Mouse (Mus musculus) mesoderm, embryonic 11.5 days (tissue): Measurements from ENCODE around the gene Klk1b26.
"Not testable (repeated sequence)": the region's sequence is repeated elsewhere in the genome, so short reads cannot be mapped to it uniquely, and the experiment has no call there.

Source experiments
- DNase-seq: peaks from one replicate; pipeline ENCODE4 v3.0.0-alpha.2; 2012; ENCODE audit warnings: low read depth, low spot score

Gene Klk1b26

DNA sequence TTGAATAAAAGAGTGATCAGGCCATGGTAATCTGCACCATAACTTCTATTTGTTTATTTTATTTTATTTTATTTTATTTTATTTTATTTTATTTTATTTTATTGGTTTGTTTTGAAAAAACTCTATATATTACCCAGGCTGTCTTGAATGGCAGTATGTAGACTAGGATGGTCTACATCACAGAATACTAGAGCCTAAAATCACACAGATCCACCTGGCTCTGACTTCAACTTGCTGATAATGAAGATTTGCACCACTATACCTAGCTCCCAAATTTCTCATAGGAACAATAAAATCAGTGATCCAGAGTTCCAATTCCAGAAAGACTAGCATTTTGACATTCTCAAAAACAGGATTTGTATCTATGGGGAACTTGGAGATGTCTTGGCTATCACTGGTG is at the start of gene Klk1b26:
TSS of gene Klk1b26 (plus strand) at position 301 of the 400 bp plus-strand sequence.
- not testable (repeated sequence) for DNase-seq

DNA sequence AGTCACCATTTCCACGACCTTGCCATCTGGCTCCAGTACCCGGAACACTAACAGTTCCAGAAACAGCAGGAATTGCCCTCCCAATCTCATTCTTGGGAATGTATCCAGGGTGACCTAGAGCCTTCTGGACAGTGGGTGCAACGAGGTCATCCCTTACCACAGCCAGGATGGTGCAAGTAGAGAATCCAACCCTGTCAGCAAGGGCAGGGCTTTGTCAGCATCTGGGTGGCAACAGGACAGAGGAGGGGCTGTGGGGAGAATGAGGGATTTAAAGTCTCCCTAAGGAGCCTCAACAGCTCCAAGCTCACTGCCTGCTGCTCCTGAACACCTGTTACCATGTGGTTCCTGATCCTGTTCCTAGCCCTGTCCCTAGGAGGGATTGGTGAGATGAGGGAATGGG is 45.5 kb upstream of the Klk1b26 start, which contains the start of gene Klk1b1:
TSS of gene Klk1b1 (plus strand) at position 301 of the 400 bp plus-strand sequence.
- no peak for DNase-seq

- DNase-seq = no peak
Measured at GRCm38 (mm10) chr7:43967058-43967457, 44.9 kb upstream of the Klk1b26 start.

DNA sequence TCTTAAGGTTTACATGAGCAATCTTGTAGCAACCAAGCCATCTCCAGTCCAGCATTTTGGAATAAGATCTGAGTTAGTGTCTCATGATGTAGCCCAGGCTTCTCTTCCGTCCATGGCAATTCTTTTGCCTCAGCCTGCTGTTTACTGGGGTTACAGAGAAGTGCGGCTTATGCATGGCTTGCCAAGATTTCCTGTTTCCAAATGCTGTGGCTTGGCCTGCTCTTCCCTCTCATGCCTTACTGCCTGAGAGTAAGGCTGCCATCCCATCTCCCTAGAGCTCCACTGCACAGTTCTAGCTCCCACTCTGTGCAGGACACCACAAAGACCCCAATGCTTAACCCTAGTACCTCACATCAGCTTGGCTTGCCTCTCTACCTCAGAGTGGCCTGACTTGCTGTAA is 44.4 kb upstream of the Klk1b26 start:
- DNase-seq = no peak

GRCm38 (mm10) chr7:43975761-43976160 is 36.2 kb upstream of the Klk1b26 start, which contains the start of gene Klk1b9:
Gene Klk1b9, plus strand, starts transcription at chr7:43976061.
- DNase-seq = not testable (repeated sequence)

DNA sequence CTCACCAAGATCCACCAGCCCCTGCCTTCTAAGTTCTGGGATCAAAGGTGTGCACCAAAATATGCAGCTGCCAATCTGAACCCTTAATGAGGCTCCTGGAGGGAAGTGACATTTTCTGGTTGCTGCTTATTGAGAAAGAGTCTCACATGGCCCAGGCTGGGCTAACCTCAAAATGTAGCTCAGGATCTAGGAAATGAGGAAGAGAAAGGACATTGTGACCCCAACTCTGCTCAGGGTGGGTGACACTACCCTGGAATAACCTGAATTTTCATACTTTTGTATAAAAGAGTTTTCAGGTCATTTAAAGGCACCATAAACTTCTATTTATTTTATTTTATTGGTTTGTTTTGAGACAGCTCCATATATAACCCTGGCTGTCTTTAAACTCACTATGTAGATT is 26.3 kb upstream of the Klk1b26 start:
- DNase-seq = no peak

- DNase-seq = not testable (repeated sequence)
Measured at GRCm38 (mm10) chr7:43994821-43995220, 17.1 kb upstream of the Klk1b26 start.

DNA sequence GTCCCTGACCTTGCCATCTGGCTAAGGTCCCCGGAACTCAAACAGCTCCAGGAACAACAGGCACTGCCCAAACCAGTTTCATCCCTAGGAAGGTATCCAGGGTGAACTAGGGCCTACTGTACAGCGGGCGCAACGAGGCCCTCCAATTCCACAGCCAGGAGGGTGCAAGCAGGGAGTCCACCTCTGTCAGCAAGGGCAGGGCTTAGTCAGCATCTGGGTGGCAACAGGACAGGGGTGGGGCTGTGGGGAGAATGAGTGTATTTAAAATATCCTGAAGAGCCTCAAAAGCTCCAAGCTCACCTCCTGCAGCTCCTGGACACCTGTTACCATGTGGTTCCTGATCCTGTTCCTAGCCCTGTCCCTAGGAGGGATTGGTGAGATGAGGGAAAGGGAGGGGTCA is 16.4 kb upstream of the Klk1b26 start, which contains the start of gene Klk1b11:
TSS of gene Klk1b11 (plus strand) at position 301 of the 400 bp plus-strand sequence.
- not testable (repeated sequence) for DNase-seq

DNA sequence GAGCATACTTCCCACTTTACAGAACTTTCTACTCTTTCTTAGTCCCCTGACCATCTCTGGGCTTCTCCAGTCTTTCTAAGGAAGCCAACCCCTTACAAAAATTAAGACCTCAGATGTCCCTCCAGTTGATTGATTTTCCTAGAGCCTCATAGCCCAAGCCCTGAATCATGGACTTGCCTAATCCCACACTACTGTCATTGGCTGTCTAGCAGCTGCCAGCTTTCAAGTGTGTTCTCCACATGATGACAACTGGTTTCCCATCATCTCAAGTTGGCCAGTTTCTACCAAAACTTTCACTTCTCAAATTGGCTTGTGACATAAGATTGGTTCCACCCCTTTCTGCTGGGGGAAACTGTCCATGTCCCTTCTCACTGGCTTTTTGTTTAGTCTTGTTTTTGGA is 7.1 kb upstream of the Klk1b26 start:
- DNase-seq = no peak

- DNase-seq = not testable (repeated sequence)
Measured at GRCm38 (mm10) chr7:44014666-44015065, 2.7 kb downstream of the Klk1b26 start.

- no peak for DNase-seq
Measured at GRCm38 (mm10) chr7:44015071-44015470, 3.1 kb downstream of the Klk1b26 start.

DNA sequence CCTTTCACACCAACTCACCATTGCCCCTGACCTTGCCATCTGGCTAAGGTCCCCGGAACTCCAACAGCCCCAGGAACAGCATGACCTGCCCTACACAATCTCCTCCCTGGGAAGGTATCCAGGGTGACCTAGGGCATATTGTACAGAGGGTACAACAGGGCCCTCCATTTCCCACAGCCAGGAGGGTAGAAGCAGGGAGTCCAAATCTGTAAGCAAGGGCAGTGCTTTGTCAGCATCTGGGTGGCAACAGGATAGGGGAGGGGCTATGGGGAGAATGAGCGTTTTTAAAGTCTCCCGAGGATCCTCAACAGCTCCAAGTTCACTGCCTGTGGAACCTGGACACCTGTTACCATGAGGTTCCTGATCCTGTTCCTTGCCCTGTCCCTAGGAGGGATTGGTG is 40.0 kb downstream of the Klk1b26 start, which contains the start of gene Klk1b27:
TSS of gene Klk1b27 (plus strand) at position 301 of the 400 bp plus-strand sequence.
- not testable (repeated sequence) for DNase-seq
